Mouse (Mus musculus): ENCODE measurements around the gene Rdh5. TPM values are rescaled to one million over a fixed set of nuclear protein-coding genes. Genes with fewer than 3 reads are reported as not detected.

Gene Rdh5
- polyA plus RNA-seq, 1 experiment: 21.8 TPM

DNA sequence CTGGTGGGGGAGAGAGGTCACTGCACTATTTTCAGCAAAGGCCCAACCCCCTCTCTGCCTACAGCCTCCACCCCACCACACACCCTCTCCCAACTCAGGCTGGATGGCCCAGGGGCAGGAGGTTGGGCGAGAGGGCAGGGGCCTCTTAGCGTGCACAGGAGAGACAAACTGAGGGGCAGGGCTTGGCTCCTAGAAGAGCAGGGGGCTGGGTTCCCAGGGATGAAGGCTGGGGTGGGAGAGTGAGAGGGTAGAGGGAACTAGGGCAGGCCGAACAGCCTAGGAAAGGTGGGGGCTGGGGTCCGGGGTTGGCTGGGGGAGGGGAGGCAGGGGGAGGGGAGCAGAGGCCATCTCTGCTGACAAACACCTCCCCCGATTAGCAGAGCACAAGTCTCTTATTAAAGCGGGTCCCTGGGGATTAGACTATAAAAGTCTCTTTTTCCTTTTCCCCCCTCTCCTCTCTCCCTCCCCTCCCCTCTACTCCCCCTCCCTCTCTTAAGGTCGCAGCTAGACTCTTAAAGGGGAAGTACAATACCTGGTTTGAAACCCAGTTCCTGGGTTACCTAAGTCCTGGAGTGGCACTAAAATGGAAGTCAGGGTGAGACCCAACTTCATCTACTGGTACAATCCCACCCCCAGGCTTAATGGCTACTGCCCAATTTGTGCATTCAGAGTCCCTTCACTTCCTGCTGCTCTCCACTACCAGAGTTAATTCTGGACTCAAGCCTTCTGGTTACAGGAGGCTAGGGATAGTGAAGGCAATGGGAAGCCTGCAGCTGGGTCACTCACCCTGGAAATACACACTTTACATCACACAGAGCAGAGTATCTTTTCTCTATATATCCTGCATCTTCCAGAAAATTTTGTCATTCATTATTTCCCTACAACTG, 33.5 kb downstream of the Rdh5 start:
- H3K4me3 ChIP-seq (ENCODE audit: control insufficient read depth, insufficient read depth, low read length): no peak overlapping the region
- 26% methylated on average over 7 of the region's 7 CpGs for WGBS
- no peak for DNase-seq

DNA sequence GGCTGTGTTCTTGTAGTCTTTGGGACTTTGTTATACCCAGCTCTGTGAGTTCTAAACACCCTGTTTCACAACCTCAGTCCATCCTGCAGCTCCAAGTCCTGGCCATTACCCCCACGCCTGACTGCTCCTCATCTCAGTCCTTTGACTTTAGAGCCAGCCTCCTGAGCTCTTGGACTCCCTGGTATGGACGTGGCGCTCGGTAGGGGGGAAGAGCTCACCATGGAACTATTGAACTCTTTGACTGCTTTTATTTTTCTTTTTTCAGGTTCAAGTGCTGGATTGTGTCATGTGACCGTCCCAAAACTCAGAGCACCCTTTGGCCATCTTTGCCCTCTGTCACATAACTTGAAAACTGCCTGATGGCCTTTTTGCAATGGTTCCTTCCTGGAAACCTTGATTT, 40.6 kb downstream of the Rdh5 start:
- Histone ChIP-seq H3K4me3 (ENCODE audit: control insufficient read depth, insufficient read depth, low read length) (no peak overlapping the region), H3K27me3 (ENCODE audit: control insufficient read depth, insufficient read depth, low read length) (no peaks in the 10 kb centered on the region), H3K36me3 (ENCODE audit: control insufficient read depth, insufficient read depth, low read length) (peaks cover 16% of the 10 kb centered on the region), H3K4me1 (replicated peaks; ENCODE audit: control insufficient read depth, insufficient read depth, low read length) (no peaks in the 10 kb centered on the region), H3K27ac (ENCODE audit: control insufficient read depth, insufficient read depth, low read length) (no peak overlapping the region)
- TF ChIP-seq CTCF (IDR thresholded peaks at IDR 0.05; ENCODE audit: borderline replicate concordance, control insufficient read depth, extremely low read depth, insufficient read depth, low read length, poor library complexity): no peak
- TF ChIP-seq POLR2A (IDR thresholded peaks at IDR 0.05; ENCODE audit: control insufficient read depth, extremely low read depth, insufficient read depth, low read length, poor library complexity): no peak
- WGBS: 98% methylated on average over 5 of the region's 5 CpGs
- DNase-seq: no peak

More for the DNA sequence above, 33.5 kb downstream of the Rdh5 start:
- Histone ChIP-seq H3K36me3 (ENCODE audit: control insufficient read depth, insufficient read depth, low read length) (no peaks in the 10 kb centered on the region), H3K27me3 (ENCODE audit: control insufficient read depth, insufficient read depth, low read length) (no peaks in the 10 kb centered on the region), H3K4me1 (replicated peaks; ENCODE audit: control insufficient read depth, insufficient read depth, low read length) (peaks cover 19% of the 10 kb centered on the region), H3K27ac (ENCODE audit: control insufficient read depth, insufficient read depth, low read length) (no peak overlapping the region)
- no peak for TF ChIP-seq CTCF (IDR thresholded peaks at IDR 0.05; ENCODE audit: borderline replicate concordance, control insufficient read depth, extremely low read depth, insufficient read depth, low read length, poor library complexity)
- no peak for TF ChIP-seq POLR2A (IDR thresholded peaks at IDR 0.05; ENCODE audit: control insufficient read depth, extremely low read depth, insufficient read depth, low read length, poor library complexity)

DNA sequence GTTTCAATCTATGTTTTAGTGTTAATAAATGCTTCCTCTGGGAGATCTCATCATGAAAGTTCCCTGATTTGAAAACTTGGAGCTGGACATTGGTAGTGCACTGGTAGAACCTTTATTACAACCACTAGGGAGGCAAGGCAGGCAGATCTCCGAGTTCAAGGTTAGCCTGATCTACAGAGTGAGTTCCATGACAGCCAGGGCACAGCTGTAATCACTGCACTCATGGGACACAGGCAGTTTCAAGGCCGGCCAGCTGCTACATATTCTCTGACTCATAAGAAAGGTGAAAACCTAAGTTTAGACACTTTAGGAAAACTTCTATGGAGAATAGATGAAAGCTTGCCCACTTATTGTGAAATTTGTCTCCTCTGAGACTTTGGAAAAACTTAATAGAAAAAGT, 43.9 kb downstream of the Rdh5 start:
- no peak overlapping the region for H3K27ac ChIP-seq (ENCODE audit: control insufficient read depth, insufficient read depth, low read length)
- WGBS: 94% methylated on average over 2 of the region's 2 CpGs
- peaks cover 33% of the 10 kb centered on the region for H3K36me3 ChIP-seq (ENCODE audit: control insufficient read depth, insufficient read depth, low read length)
- no peak for DNase-seq
- H3K4me1 ChIP-seq (replicated peaks; ENCODE audit: control insufficient read depth, insufficient read depth, low read length): no peaks in the 10 kb centered on the region
- TF ChIP-seq POLR2A (IDR thresholded peaks at IDR 0.05; ENCODE audit: control insufficient read depth, extremely low read depth, insufficient read depth, low read length, poor library complexity): no peak
- TF ChIP-seq CTCF (IDR thresholded peaks at IDR 0.05; ENCODE audit: borderline replicate concordance, control insufficient read depth, extremely low read depth, insufficient read depth, low read length, poor library complexity): no peak
- H3K4me3 ChIP-seq (ENCODE audit: control insufficient read depth, insufficient read depth, low read length): no peak overlapping the region
- H3K27me3 ChIP-seq (ENCODE audit: control insufficient read depth, insufficient read depth, low read length): no peaks in the 10 kb centered on the region

DNA sequence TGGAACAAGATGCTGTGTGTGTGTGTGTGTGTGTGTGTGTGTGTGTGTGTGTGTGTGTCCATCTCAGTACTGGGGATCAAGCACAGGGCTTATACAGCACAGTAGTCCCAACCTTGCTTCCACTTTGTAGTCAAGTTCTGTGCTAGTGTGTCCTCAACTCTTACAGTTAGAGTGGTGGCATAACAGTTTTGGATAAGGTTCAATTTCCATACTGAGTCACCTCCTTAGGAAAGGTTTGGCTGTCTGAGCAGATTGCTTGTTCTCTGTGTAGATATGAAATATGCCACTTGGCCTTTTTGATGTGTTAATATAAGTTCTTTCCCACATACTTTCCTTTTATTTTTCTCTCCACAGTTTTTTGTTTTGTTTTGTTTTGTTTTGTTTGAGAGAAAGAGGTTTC, 44.4 kb downstream of the Rdh5 start:
- no peak overlapping the region for H3K4me3 ChIP-seq (ENCODE audit: control insufficient read depth, insufficient read depth, low read length)
- DNase-seq: no peak
- TF ChIP-seq POLR2A (IDR thresholded peaks at IDR 0.05; ENCODE audit: control insufficient read depth, extremely low read depth, insufficient read depth, low read length, poor library complexity): no peak
- TF ChIP-seq CTCF (IDR thresholded peaks at IDR 0.05; ENCODE audit: borderline replicate concordance, control insufficient read depth, extremely low read depth, insufficient read depth, low read length, poor library complexity): no peak
- peaks cover 39% of the 10 kb centered on the region for H3K36me3 ChIP-seq (ENCODE audit: control insufficient read depth, insufficient read depth, low read length)
- no peak overlapping the region for H3K27ac ChIP-seq (ENCODE audit: control insufficient read depth, insufficient read depth, low read length)
- H3K27me3 ChIP-seq (ENCODE audit: control insufficient read depth, insufficient read depth, low read length): no peaks in the 10 kb centered on the region
- H3K4me1 ChIP-seq (replicated peaks; ENCODE audit: control insufficient read depth, insufficient read depth, low read length): no peaks in the 10 kb centered on the region

DNA sequence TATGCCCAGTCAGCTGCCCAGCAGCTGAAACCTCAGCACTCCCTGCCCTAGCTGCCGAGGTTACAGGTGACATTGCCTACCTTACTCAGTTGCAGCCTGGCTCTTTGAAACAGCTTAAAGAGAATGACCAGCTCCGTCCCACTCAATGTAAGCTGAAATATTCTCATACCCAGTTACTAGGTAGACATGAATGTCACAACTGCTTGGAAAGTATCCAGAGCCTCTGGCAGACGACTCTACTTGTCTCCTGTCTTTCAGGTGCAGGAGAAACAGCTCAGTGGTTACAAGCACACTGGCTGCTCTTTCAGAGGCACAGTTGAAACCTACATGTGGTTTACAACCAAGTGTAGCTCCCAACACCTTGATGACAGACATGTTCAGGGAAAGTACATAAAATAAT, 52.3 kb downstream of the Rdh5 start:
- Histone ChIP-seq H3K27ac (ENCODE audit: control insufficient read depth, insufficient read depth, low read length) (no peak overlapping the region), H3K36me3 (ENCODE audit: control insufficient read depth, insufficient read depth, low read length) (peaks cover 41% of the 10 kb centered on the region), H3K4me3 (ENCODE audit: control insufficient read depth, insufficient read depth, low read length) (no peak overlapping the region), H3K4me1 (replicated peaks; ENCODE audit: control insufficient read depth, insufficient read depth, low read length) (no peaks in the 10 kb centered on the region), H3K27me3 (ENCODE audit: control insufficient read depth, insufficient read depth, low read length) (no peaks in the 10 kb centered on the region)
- WGBS: 87% methylated on average over 3 of the region's 3 CpGs
- TF ChIP-seq POLR2A (IDR thresholded peaks at IDR 0.05; ENCODE audit: control insufficient read depth, extremely low read depth, insufficient read depth, low read length, poor library complexity) (no peak), CTCF (IDR thresholded peaks at IDR 0.05; ENCODE audit: borderline replicate concordance, control insufficient read depth, extremely low read depth, insufficient read depth, low read length, poor library complexity) (no peak)
- DNase-seq: no peak

DNA sequence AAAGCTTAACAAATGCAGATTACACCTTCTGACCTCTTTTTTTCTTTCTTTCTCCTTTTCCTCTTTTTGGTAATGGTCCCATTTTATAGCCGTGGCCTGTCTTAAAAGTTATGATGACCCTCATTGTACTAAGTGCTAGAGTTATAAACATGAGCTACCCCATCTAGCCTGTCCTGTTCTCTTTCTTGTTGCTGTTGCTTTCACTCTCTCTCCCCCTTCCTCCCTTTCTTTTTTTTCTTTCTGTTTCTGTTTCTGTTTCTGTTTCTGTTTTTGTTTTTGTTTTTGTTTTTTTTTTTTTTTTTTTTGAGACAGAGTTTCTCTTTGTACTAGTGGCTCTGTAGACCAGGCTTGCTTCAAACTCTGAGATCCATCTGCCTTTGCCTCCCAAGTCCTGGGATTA, 56.2 kb downstream of the Rdh5 start:
- DNase-seq: no peak
- Histone ChIP-seq H3K27me3 (ENCODE audit: control insufficient read depth, insufficient read depth, low read length) (no peaks in the 10 kb centered on the region), H3K4me3 (ENCODE audit: control insufficient read depth, insufficient read depth, low read length) (no peak overlapping the region), H3K36me3 (ENCODE audit: control insufficient read depth, insufficient read depth, low read length) (peaks cover 31% of the 10 kb centered on the region; the same call in 1 of the 2 replicates), H3K27ac (ENCODE audit: control insufficient read depth, insufficient read depth, low read length) (no peak overlapping the region), H3K4me1 (replicated peaks; ENCODE audit: control insufficient read depth, insufficient read depth, low read length) (no peaks in the 10 kb centered on the region)
- 97% methylated on average over 1 of the region's 1 CpGs for WGBS
- TF ChIP-seq POLR2A (IDR thresholded peaks at IDR 0.05; ENCODE audit: control insufficient read depth, extremely low read depth, insufficient read depth, low read length, poor library complexity): no peak
- no peak for TF ChIP-seq CTCF (IDR thresholded peaks at IDR 0.05; ENCODE audit: borderline replicate concordance, control insufficient read depth, extremely low read depth, insufficient read depth, low read length, poor library complexity)

All from thymus, adult 2 months (tissue).